Mouse (Mus musculus) MEL (cell line): ENCODE measurements at regions not wholly inside any gene's neighbourhood (a gene's known extent, or its start where the extent isn't known, plus 50 kb on each side); places are given as distances from the start of the nearest gene placed in this dataset.

ENCODE experiments used
- DNase-seq: peaks from one replicate; pipeline ENCODE4 v3.0.0; 2011; ENCODE audit warnings: low read depth, low spot score
- H3K27ac ChIP-seq: 2 replicates; pipeline ENCODE4 v1.5.1; 2012; ENCODE audit warnings: low read depth, mild to moderate bottlenecking, control low read depth, low read length, moderate library complexity; ENCODE audit not compliant: control insufficient read depth
- H3K27me3 ChIP-seq, 2 experiments: fragments of 150-350 bp in 1 of 2; sonication (generic) in 1 of 2; 2 replicates each; pipeline ENCODE4 v1.6.1; 2012; ENCODE audit warnings: low read length in 2 of 2, mild to moderate bottlenecking in 2 of 2, improper control_type of control experiment in 1 of 2, moderate library complexity in 1 of 2; ENCODE audit not compliant: insufficient read depth in 2 of 2, control insufficient read depth in 1 of 2
- H3K36me3 ChIP-seq, 2 experiments: 2 replicates each; pipeline ENCODE4 v1.6.1; 2012 to 2014; ENCODE audit warnings: low read length in 2 of 2, improper control_type of control experiment in 1 of 2, inconsistent platforms in 1 of 2, mild to moderate bottlenecking in 1 of 2; ENCODE audit not compliant: insufficient read depth in 2 of 2, control insufficient read depth in 1 of 2
- H3K4me1 ChIP-seq, 2 experiments: fragments of 150-350 bp in 1 of 2; sonication (generic) in 1 of 2; 2 replicates each; pipeline ENCODE4 v1.6.1; 2012; ENCODE audit warnings: low read length in 2 of 2, improper control_type of control experiment in 1 of 2, mild to moderate bottlenecking in 1 of 2; ENCODE audit not compliant: insufficient read depth in 2 of 2, control insufficient read depth in 1 of 2
- H3K4me3 ChIP-seq, 2 experiments: fragments of 150-350 bp in 1 of 2; sonication (generic) in 1 of 2; 2 replicates each; pipeline ENCODE4 v1.5.1; 2012; ENCODE audit warnings: low read depth in 2 of 2, low read length in 2 of 2, mild to moderate bottlenecking in 2 of 2, moderate library complexity in 2 of 2, control low read depth in 1 of 2, improper control_type of control experiment in 1 of 2; ENCODE audit not compliant: control insufficient read depth in 1 of 2, insufficient read depth in 1 of 2
- H3K79me2 ChIP-seq: 2 replicates; pipeline ENCODE4 v1.6.1; 2012; ENCODE audit warnings: mild to moderate bottlenecking, low read length, moderate library complexity; ENCODE audit not compliant: control insufficient read depth, poor library complexity, insufficient read depth
- H3K9ac ChIP-seq: 2 replicates; pipeline ENCODE4 v1.6.1; 2012; ENCODE audit warnings: low read depth, mild to moderate bottlenecking, control low read depth, low read length, moderate library complexity; ENCODE audit not compliant: control insufficient read depth, poor library complexity, severe bottlenecking
- H3K9me3 ChIP-seq: fragments of 150-350 bp; sonication (generic); replicated peaks from 2 replicates; pipeline ENCODE4 v1.6.1; 2012; ENCODE audit warnings: mild to moderate bottlenecking, low read length, improper control_type of control experiment, moderate library complexity; ENCODE audit not compliant: insufficient read depth
- CHD1 ChIP-seq: IDR thresholded peaks from 2 replicates; pipeline ENCODE4 v1.6.1; 2012; ENCODE audit warnings: low read depth, mild to moderate bottlenecking, inconsistent platforms, low read length, improper control_type of control experiment
- CHD2 ChIP-seq: IDR thresholded peaks from 2 replicates; pipeline ENCODE4 v1.6.1; 2011; ENCODE audit warnings: low read length, improper control_type of control experiment
- E2F4 ChIP-seq: IDR thresholded peaks from 2 replicates; pipeline ENCODE4 v1.6.1; 2011; ENCODE audit warnings: low read depth, low read length, improper control_type of control experiment, borderline replicate concordance
- ELF1 ChIP-seq: IDR thresholded peaks from 2 replicates; pipeline ENCODE4 v1.6.1; 2014; ENCODE audit warnings: low read depth, mild to moderate bottlenecking, inconsistent platforms, low read length, improper control_type of control experiment, moderate library complexity
- EP300 ChIP-seq, 2 experiments: IDR thresholded peaks; 2 replicates each; pipeline ENCODE4 v1.6.1; 2011; ENCODE audit warnings: improper control_type of control experiment in 2 of 2, low read length in 2 of 2, low read depth in 1 of 2, mild to moderate bottlenecking in 1 of 2
- JUND ChIP-seq: IDR thresholded peaks from 2 replicates; pipeline ENCODE4 v1.6.1; 2011; ENCODE audit warnings: low read depth, mild to moderate bottlenecking, improper control_type of control experiment, low read length
- KAT2A ChIP-seq: conservative IDR thresholded peaks from 2 replicates; pipeline ENCODE4 v1.6.1; 2012; ENCODE audit warnings: low read depth, low read length, improper control_type of control experiment, inconsistent platforms
- MAX ChIP-seq: IDR thresholded peaks from 2 replicates; pipeline ENCODE4 v1.6.1; 2011; ENCODE audit warnings: low read length, improper control_type of control experiment
- MEF2A ChIP-seq: IDR thresholded peaks from 2 replicates; pipeline ENCODE4 v1.6.1; 2014; ENCODE audit warnings: low read depth, mild to moderate bottlenecking, inconsistent platforms, low read length, improper control_type of control experiment; ENCODE audit not compliant: poor library complexity, insufficient replicate concordance, severe bottlenecking; ENCODE audit errors: extremely low read depth
- MXI1 ChIP-seq: IDR thresholded peaks from 2 replicates; pipeline ENCODE4 v1.6.1; 2011; ENCODE audit warnings: mild to moderate bottlenecking, low read depth, low read length, improper control_type of control experiment
- POLR2AphosphoS2 ChIP-seq: IDR thresholded peaks from 2 replicates; pipeline ENCODE4 v1.6.1; 2011; ENCODE audit warnings: low read length, improper control_type of control experiment
- POLR2AphosphoS5 ChIP-seq: IDR thresholded peaks from 2 replicates; pipeline ENCODE4 v1.6.1; 2012; ENCODE audit warnings: low read depth, borderline replicate concordance, mild to moderate bottlenecking, inconsistent platforms, low read length, moderate library complexity, mixed read lengths
- RAD21 ChIP-seq: IDR thresholded peaks from 2 replicates; pipeline ENCODE4 v1.6.1; 2011; ENCODE audit warnings: mild to moderate bottlenecking, low read depth, low read length, improper control_type of control experiment
- RCOR1 ChIP-seq: IDR thresholded peaks from 2 replicates; pipeline ENCODE4 v1.6.1; 2012; ENCODE audit warnings: low read depth, mild to moderate bottlenecking, inconsistent platforms, low read length, improper control_type of control experiment
- SMC3 ChIP-seq: IDR thresholded peaks from 2 replicates; pipeline ENCODE4 v1.6.1; 2011; ENCODE audit warnings: low read depth, low read length, improper control_type of control experiment
- USF1 ChIP-seq: IDR thresholded peaks from 2 replicates; pipeline ENCODE4 v1.6.1; 2014; ENCODE audit warnings: low read depth, mild to moderate bottlenecking, inconsistent platforms, low read length, improper control_type of control experiment, moderate library complexity
- USF2 ChIP-seq, 2 experiments: IDR thresholded peaks; 2 replicates each; pipeline ENCODE4 v1.6.1; 2011 to 2012; ENCODE audit warnings: improper control_type of control experiment in 2 of 2, low read length in 2 of 2, borderline replicate concordance in 1 of 2, inconsistent platforms in 1 of 2, low read depth in 1 of 2, mild to moderate bottlenecking in 1 of 2; ENCODE audit not compliant: insufficient read depth in 1 of 2
- ZC3H11A ChIP-seq: IDR thresholded peaks from 2 replicates; pipeline ENCODE4 v1.6.1; 2012; ENCODE audit warnings: low read depth, mild to moderate bottlenecking, inconsistent platforms, low read length, improper control_type of control experiment
- ZKSCAN1 ChIP-seq: IDR thresholded peaks from 2 replicates; pipeline ENCODE4 v1.6.1; 2012; ENCODE audit warnings: low read depth, mild to moderate bottlenecking, inconsistent platforms, low read length, improper control_type of control experiment, moderate library complexity

- no peak for DNase-seq
- H3K4me1 ChIP-seq = no peaks in the 10 kb centered on the region
- H3K4me3 ChIP-seq = no peak overlapping the region
- H3K27me3 ChIP-seq = no peaks in the 10 kb centered on the region; a peak in 1 of 4 replicates
- TF ChIP-seq USF1 (no peak), CHD2 (no peak), USF2 (IDR thresholded peaks at IDR 0.05; ENCODE audit: borderline replicate concordance in 1 of 2, insufficient read depth in 1 of 2, low read depth in 1 of 2, low read length in 2 of 2) (no peak), POLR2AphosphoS2 (no peak), RAD21 (no peak), CHD1 (no peak), EP300 (IDR thresholded peaks at IDR 0.05; ENCODE audit: low read depth in 1 of 2, low read length in 2 of 2) (no peak), POLR2AphosphoS5 (no peak), ZC3H11A (no peak), ELF1 (no peak)
- no peaks in the 10 kb centered on the region; a peak in 1 of 4 replicates for H3K36me3 ChIP-seq
- H3K27ac ChIP-seq = no peak overlapping the region
- H3K9ac ChIP-seq = no peak overlapping the region
- H3K9me3 ChIP-seq = no peaks in the 10 kb centered on the region
- no peaks in the 10 kb centered on the region for H3K79me2 ChIP-seq
Observed at GRCm38 (mm10) chr16:15389892-15390291, 72.6 kb downstream of the Gm21897 start.

GRCm38 (mm10) chr16:15430352-15430751, 113.1 kb downstream of the Gm21897 start:
- Histone ChIP-seq H3K27me3 (no peaks in the 10 kb centered on the region), H3K27ac (no peak overlapping the region), H3K4me3 (no peak overlapping the region)
- TF ChIP-seq RCOR1 = no peak
- TF ChIP-seq MAX = no peak
- no peak for TF ChIP-seq ZKSCAN1
- TF ChIP-seq E2F4 = no peak
- TF ChIP-seq MEF2A = no peak
- TF ChIP-seq KAT2A = no peak
- no peak for TF ChIP-seq SMC3
- no peak for TF ChIP-seq POLR2AphosphoS5
- TF ChIP-seq USF1 = no peak
- TF ChIP-seq JUND = no peak
- no peak for TF ChIP-seq MXI1
- TF ChIP-seq, all 39 proteins: peak for 0
- Histone ChIP-seq H3K9ac (no peak overlapping the region), H3K79me2 (no peaks in the 10 kb centered on the region), H3K36me3 (no peaks in the 10 kb centered on the region), H3K9me3 (no peaks in the 10 kb centered on the region), H3K4me1 (no peaks in the 10 kb centered on the region)
- no peak for DNase-seq
